ENCODE assay signal across 9 mouse cellular contexts in the genomic region with DNA sequence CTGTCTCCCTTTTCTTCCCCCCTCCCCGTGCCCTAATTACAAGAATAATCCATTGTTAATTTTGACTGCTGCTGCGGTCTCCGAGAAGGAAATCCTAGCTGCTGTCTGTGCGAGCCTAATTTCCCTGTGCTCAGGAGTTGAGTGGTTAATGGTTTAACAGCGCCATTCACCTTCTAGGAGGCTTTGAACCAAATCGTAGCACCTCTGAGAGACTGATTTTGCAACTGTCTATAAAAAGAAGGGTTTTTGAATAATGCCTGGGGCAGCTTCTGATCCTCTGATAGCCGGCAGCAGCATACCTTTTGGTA.
DNase-seq lines count a peak whose midpoint lies in the region; ATAC-seq and TF ChIP-seq lines count a peak whose summit lies in the region.
"Had no signal": no experiment of that assay in that cellular context is flagged by ENCODE, and none has a peak within 500 bp of the region (broad histone marks: within the 10 kb centered on the region; RNA-seq: fewer than 3 reads in every experiment).

No protein-coding gene starts in this region.

- peak; percentile 34 for DNase-seq in ES-CJ7 (ENCODE audit: low read depth, low spot score)
- DNase-seq in embryonic facial prominence, embryonic 11.5 days (ENCODE audit: low spot score) = peak; percentile 19
- DNase-seq in gastrocnemius, adult 18-20 months (ENCODE audit: low spot score) = no peak
- DNase-seq in heart, postnatal 4 days = no peak
- DNase-seq in stomach, postnatal 0 days (ENCODE audit: low spot score) = no peak
- DNase-seq in lung, postnatal 14 days = no peak

- ATAC-seq in embryonic facial prominence, embryonic 11.5 days (replicated peaks; ENCODE audit: insufficient number of reproducible peaks, low FRiP score, low TSS enrichment, low read depth) = no peak
- no peak for ATAC-seq in hindbrain, embryonic 15.5 days (ENCODE audit: low FRiP score, low read depth)
- ATAC-seq in midbrain, embryonic 13.5 days = no peak
- ATAC-seq in stomach, postnatal 0 days (ENCODE audit: low FRiP score, low TSS enrichment) = no peak

- H3K4me3 ChIP-seq in embryonic facial prominence, embryonic 11.5 days (ENCODE audit: low read depth, low read length) = no peak overlapping the region
- no peak overlapping the region for H3K4me3 ChIP-seq in hindbrain, embryonic 15.5 days
- peak overlapping the region; percentile 5; the same call in 1 of the 2 replicates for H3K4me3 ChIP-seq in midbrain, embryonic 13.5 days (replicated peaks)
- H3K4me3 ChIP-seq in stomach, postnatal 0 days (ENCODE audit: low read depth, low read length) = no peak overlapping the region
- H3K4me3 ChIP-seq: liver, embryonic 15.5 days had no signal

- no peak overlapping the region for H3K27ac ChIP-seq in embryonic facial prominence, embryonic 11.5 days (replicated peaks; ENCODE audit: low read depth, low read length)
- no peak overlapping the region for H3K27ac ChIP-seq in hindbrain, embryonic 15.5 days (replicated peaks)
- no peak overlapping the region for H3K27ac ChIP-seq in midbrain, embryonic 13.5 days
- no peak overlapping the region for H3K27ac ChIP-seq in stomach, postnatal 0 days (replicated peaks)
- H3K27ac ChIP-seq: liver, embryonic 15.5 days had no signal

- no peaks in the 10 kb centered on the region for H3K4me1 ChIP-seq in embryonic facial prominence, embryonic 11.5 days (ENCODE audit: control insufficient read depth, insufficient read depth, low read length)
- peaks cover 8% of the 10 kb centered on the region for H3K4me1 ChIP-seq in hindbrain, embryonic 15.5 days (replicated peaks)
- 0 out of 2 replicates have a peak, but pooled peaks cover 7% of the 10 kb centered on the region for H3K4me1 ChIP-seq in midbrain, embryonic 13.5 days (replicated peaks)
- no peaks in the 10 kb centered on the region for H3K4me1 ChIP-seq in stomach, postnatal 0 days (replicated peaks; ENCODE audit: control insufficient read depth, insufficient read depth)

- no peaks in the 10 kb centered on the region for H3K36me3 ChIP-seq in embryonic facial prominence, embryonic 11.5 days (replicated peaks; ENCODE audit: control insufficient read depth, insufficient read depth, low read depth, low read length)
- no peaks in the 10 kb centered on the region for H3K36me3 ChIP-seq in hindbrain, embryonic 15.5 days
- H3K36me3 ChIP-seq in midbrain, embryonic 13.5 days = no peaks in the 10 kb centered on the region
- H3K36me3 ChIP-seq in stomach, postnatal 0 days (ENCODE audit: control insufficient read depth, insufficient read depth, low read length) = no peaks in the 10 kb centered on the region
- H3K36me3 ChIP-seq: liver, embryonic 15.5 days had no signal

- H3K9ac ChIP-seq in embryonic facial prominence, embryonic 11.5 days (replicated peaks; ENCODE audit: low read length) = no peak overlapping the region
- H3K9ac ChIP-seq in hindbrain, embryonic 15.5 days = peak overlapping the region; percentile 19; the same call in 1 of the 2 replicates
- H3K9ac ChIP-seq in midbrain, embryonic 13.5 days (replicated peaks) = 0 out of 2 replicates have a peak overlapping the region, but pooled peaks have one; percentile 25
- H3K9ac ChIP-seq in stomach, postnatal 0 days (ENCODE audit: low read length) = no peak overlapping the region
- H3K9ac ChIP-seq: liver, embryonic 15.5 days had no signal

- TF ChIP-seq EP300 in stomach, postnatal 0 days (optimal IDR thresholded peaks at IDR 0.05) = no peak

- H3K4me2 ChIP-seq in embryonic facial prominence, embryonic 11.5 days (ENCODE audit: low read depth, low read length) = no peak overlapping the region
- peak overlapping the region; percentile 46 for H3K4me2 ChIP-seq in hindbrain, embryonic 15.5 days
- H3K4me2 ChIP-seq in midbrain, embryonic 13.5 days (replicated peaks) = peak overlapping the region; percentile 36
- no peak overlapping the region for H3K4me2 ChIP-seq in stomach, postnatal 0 days (replicated peaks; ENCODE audit: low read depth)

- no peaks in the 10 kb centered on the region for H3K9me3 ChIP-seq in embryonic facial prominence, embryonic 11.5 days (replicated peaks; ENCODE audit: control insufficient read depth, low read length)
- no peaks in the 10 kb centered on the region for H3K9me3 ChIP-seq in hindbrain, embryonic 15.5 days
- no peaks in the 10 kb centered on the region for H3K9me3 ChIP-seq in midbrain, embryonic 13.5 days
- H3K9me3 ChIP-seq in stomach, postnatal 0 days (ENCODE audit: control insufficient read depth, low read length) = no peaks in the 10 kb centered on the region
- H3K9me3 ChIP-seq: liver, embryonic 15.5 days had no signal

- no peaks in the 10 kb centered on the region for H3K27me3 ChIP-seq in embryonic facial prominence, embryonic 11.5 days (ENCODE audit: control insufficient read depth, insufficient read depth, low read length)
- H3K27me3 ChIP-seq in hindbrain, embryonic 15.5 days = 0 out of 2 replicates have a peak, but pooled peaks cover 3% of the 10 kb centered on the region
- H3K27me3 ChIP-seq in midbrain, embryonic 13.5 days = peaks cover 10% of the 10 kb centered on the region; the same call in 1 of the 2 replicates
- no peaks in the 10 kb centered on the region for H3K27me3 ChIP-seq in stomach, postnatal 0 days (ENCODE audit: control insufficient read depth, insufficient read depth, low read length)

- 12% methylated on average over 7 of the region's 7 CpGs for WGBS in embryonic facial prominence, embryonic 11.5 days
- 13% methylated on average over 7 of the region's 7 CpGs for WGBS in hindbrain, embryonic 15.5 days
- 15% methylated on average over 7 of the region's 7 CpGs for WGBS in midbrain, embryonic 13.5 days
- WGBS in stomach, postnatal 0 days = 42% methylated on average over 7 of the region's 7 CpGs

- no peak for TF ChIP-seq CTCF in stomach, postnatal 0 days (IDR thresholded peaks at IDR 0.05; ENCODE audit: low read depth)

Comparison
In these comparisons a context has a peak if more than half of its experiments do, and no peak if none do; other contexts are left out.
1. DNase-seq: peak in ES-CJ7 (single experiment) and embryonic facial prominence, embryonic 11.5 days (single experiment); none in gastrocnemius, adult 18-20 months (single experiment), heart, postnatal 4 days (single experiment), stomach, postnatal 0 days (single experiment) and lung, postnatal 14 days (single experiment).
2. H3K4me2 ChIP-seq: peak in hindbrain, embryonic 15.5 days (single experiment) and midbrain, embryonic 13.5 days (single experiment); none in embryonic facial prominence, embryonic 11.5 days (single experiment) and stomach, postnatal 0 days (single experiment).
3. H3K9ac ChIP-seq: peak in hindbrain, embryonic 15.5 days (single experiment) and midbrain, embryonic 13.5 days (single experiment); none in embryonic facial prominence, embryonic 11.5 days (single experiment) and stomach, postnatal 0 days (single experiment).